17 mouse cellular contexts compared by ENCODE assay signal in genomic region chr13:52129466-52129865, GRCm38 (mm10).
DNase-seq lines count a peak whose midpoint lies in the region.
"Had no signal": no experiment of that assay in that cellular context is flagged by ENCODE, and none has a peak within 500 bp of the region (broad histone marks: within the 10 kb centered on the region; RNA-seq: fewer than 3 reads in every experiment).

No protein-coding gene starts in this region.

- peak; percentile 33 for DNase-seq in ovary, adult 18-20 months (ENCODE audit: low spot score)
- DNase-seq in ovary, postnatal 36 days (ENCODE audit: low spot score): no peak
- DNase-seq in adrenal gland, adult 8-10 months: peak; percentile 63
- peak; percentile 46 for DNase-seq in adrenal gland, postnatal 25 days
- no peak for DNase-seq in heart, adult 11 months
- no peak for DNase-seq in frontal cortex, postnatal 14 days (ENCODE audit: low spot score in 2 of 2)
- DNase-seq in Muller cell, postnatal 12 days (ENCODE audit: inconsistent ontology term): no peak
- DNase-seq: cerebellum, adult 11-12 months; cerebellum, adult 8-10 months; cerebellum, postnatal 10 days; cerebellum, postnatal 36 days; embryo, embryonic 11 days; gastrocnemius, postnatal 14 days; heart, adult 18-20 months; heart, postnatal 10 days; heart, postnatal 4 days; kidney, adult 18-20 months had no signal

Comparison
In these comparisons a context has a peak if more than half of its experiments do, and no peak if none do; other contexts are left out.
1. DNase-seq: peak in ovary, adult 18-20 months (single experiment), adrenal gland, adult 8-10 months (single experiment) and adrenal gland, postnatal 25 days (single experiment); none in ovary, postnatal 36 days (single experiment), heart, adult 11 months (single experiment), frontal cortex, postnatal 14 days (0 of 2) and Muller cell, postnatal 12 days (single experiment).